Mouse (Mus musculus) thymus, postnatal 10 days (tissue): Measurements from ENCODE around the gene Blnk.

ENCODE experiments used
- DNase-seq, 2 experiments: peaks; one replicate each; pipeline ENCODE4 v3.0.0; 2021; ENCODE audit warnings: low spot score in 2 of 2

Gene Blnk

GRCm38 (mm10) chr19:40964936-40965850, 29.1 kb downstream of the Blnk start:
- no peak for DNase-seq

GRCm38 (mm10) chr19:40964367-40964891, 29.9 kb downstream of the Blnk start:
- DNase-seq, result no peak

- DNase-seq, result peak; percentile 64 to 87
Measured at GRCm38 (mm10) chr19:40962988-40963387, 31.3 kb downstream of the Blnk start.

GRCm38 (mm10) chr19:40958981-40959380, 35.4 kb downstream of the Blnk start:
- DNase-seq, result no peak

GRCm38 (mm10) chr19:40946937-40947577, 47.3 kb downstream of the Blnk start:
- no peak for DNase-seq

- DNase-seq, result no peak
Measured at GRCm38 (mm10) chr19:40943552-40943951, 50.8 kb downstream of the Blnk start.

- DNase-seq, result peak; percentile 55 to 57
Measured at GRCm38 (mm10) chr19:40936038-40936437, 58.3 kb downstream of the Blnk start.

GRCm38 (mm10) chr19:40935376-40935775, 59.0 kb downstream of the Blnk start:
- no peak for DNase-seq

GRCm38 (mm10) chr19:40931581-40932369, 62.6 kb downstream of the Blnk start:
- no peak for DNase-seq

- DNase-seq, result no peak
Measured at GRCm38 (mm10) chr19:40895393-40895703, 99.0 kb downstream of the Blnk start.

- DNase-seq, result peak; percentile 82 to 87
Measured at GRCm38 (mm10) chr19:40894519-40895392, 99.6 kb downstream of the Blnk start, which contains the start of gene Zfp518a. Zfp518a (plus strand) TSS chr19:40894705.

- DNase-seq, result no peak
Measured at GRCm38 (mm10) chr19:40894071-40894506, 100.2 kb downstream of the Blnk start.

- DNase-seq, result no peak
Measured at GRCm38 (mm10) chr19:40888887-40889286, 105.4 kb downstream of the Blnk start.

- DNase-seq, result no peak
Measured at GRCm38 (mm10) chr19:40881700-40882099, 112.6 kb downstream of the Blnk start.
